Mouse (Mus musculus): ENCODE measurements around the gene Clcnka. TPM values are rescaled to one million over a fixed set of nuclear protein-coding genes. Genes with fewer than 3 reads are reported as not detected.

The Clcnka gene
- polyA plus RNA-seq, 1 experiment, result not detected

DNA sequence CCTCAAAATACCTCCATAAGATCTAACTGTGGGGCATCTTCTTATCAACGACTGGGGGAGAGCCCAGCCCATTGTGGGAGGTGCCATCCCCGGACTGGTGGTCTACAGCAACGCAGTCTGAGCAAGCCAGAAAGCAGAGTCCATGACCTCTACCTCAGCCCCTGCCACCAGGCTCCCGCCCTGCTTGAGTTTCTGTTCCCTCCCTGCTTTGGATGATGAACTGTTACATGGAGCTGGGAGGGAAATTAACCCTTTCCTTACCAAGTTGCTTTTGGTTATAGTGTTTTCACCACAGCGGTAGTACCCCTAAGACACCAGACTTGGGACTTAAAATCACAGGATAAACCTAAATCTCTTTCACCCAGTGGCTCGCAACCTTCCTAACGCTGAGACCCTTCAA is 46.6 kb downstream of the Clcnka start:
- 80% methylated on average over 7 of the region's 7 CpGs for WGBS
- TF ChIP-seq CTCF (IDR thresholded peaks at IDR 0.05; ENCODE audit: insufficient read depth, low read depth, low read length), result no peak
- no peak for TF ChIP-seq POLR2A (IDR thresholded peaks at IDR 0.05; ENCODE audit: insufficient read depth, low read depth, low read length)
- no peak overlapping the region for H3K4me3 ChIP-seq (ENCODE audit: insufficient read depth, low read depth, low read length)
- no peak overlapping the region for H3K27ac ChIP-seq (ENCODE audit: insufficient read depth, low read depth, low read length)
- H3K4me1 ChIP-seq (ENCODE audit: control insufficient read depth, insufficient read depth, low read length), result no peaks in the 10 kb centered on the region

DNA sequence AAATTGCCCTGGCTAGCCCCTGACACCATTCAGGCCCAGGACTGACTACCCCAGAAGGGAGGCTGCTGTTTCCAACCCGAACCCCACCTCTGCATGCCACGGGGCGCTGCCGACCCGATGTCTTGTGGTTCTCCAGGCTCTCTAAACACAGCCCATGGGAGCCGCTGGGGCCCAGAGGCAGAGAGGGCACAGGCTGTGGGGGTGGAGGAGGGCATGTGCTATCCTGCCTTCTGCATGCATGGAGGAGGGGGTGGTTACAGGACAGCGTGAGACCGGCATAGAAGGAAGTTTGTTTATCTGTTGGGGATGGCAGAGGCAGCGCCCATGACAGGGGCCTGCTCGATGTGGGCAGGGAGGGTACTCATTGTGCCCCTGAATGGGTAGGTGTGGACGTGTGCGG is 48.5 kb downstream of the Clcnka start:
- no peak overlapping the region for H3K27ac ChIP-seq (ENCODE audit: insufficient read depth, low read depth, low read length)
- WGBS, result 90% methylated on average over 12 of the region's 12 CpGs
- no peaks in the 10 kb centered on the region for H3K4me1 ChIP-seq (ENCODE audit: control insufficient read depth, insufficient read depth, low read length)
- no peak for TF ChIP-seq CTCF (IDR thresholded peaks at IDR 0.05; ENCODE audit: insufficient read depth, low read depth, low read length)
- TF ChIP-seq POLR2A (IDR thresholded peaks at IDR 0.05; ENCODE audit: insufficient read depth, low read depth, low read length), result no peak
- no peak overlapping the region for H3K4me3 ChIP-seq (ENCODE audit: insufficient read depth, low read depth, low read length)

DNA sequence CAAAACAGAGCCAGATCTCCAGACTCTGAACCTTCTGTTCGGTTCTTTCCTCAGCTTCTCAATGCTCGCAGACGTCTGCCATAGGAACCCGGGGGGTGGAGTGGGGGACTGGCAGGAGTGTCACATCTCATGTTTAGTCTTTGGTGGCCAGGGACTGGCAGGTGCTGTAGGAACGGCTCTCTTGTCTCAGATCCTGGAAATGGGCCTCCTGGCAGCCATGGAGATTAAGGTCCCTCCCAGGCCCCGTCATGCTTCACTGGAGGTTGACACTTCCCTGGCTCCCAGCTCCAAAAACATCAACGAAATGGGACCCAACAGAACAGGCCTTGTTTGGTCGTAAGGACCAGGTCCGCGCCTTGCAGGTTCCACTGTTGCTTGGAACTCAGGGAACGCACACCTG is 49.9 kb downstream of the Clcnka start:
- Histone ChIP-seq H3K27ac (ENCODE audit: insufficient read depth, low read depth, low read length) (no peak overlapping the region), H3K4me3 (ENCODE audit: insufficient read depth, low read depth, low read length) (no peak overlapping the region), H3K4me1 (ENCODE audit: control insufficient read depth, insufficient read depth, low read length) (no peaks in the 10 kb centered on the region)
- no peak for TF ChIP-seq POLR2A (IDR thresholded peaks at IDR 0.05; ENCODE audit: insufficient read depth, low read depth, low read length)
- no peak for TF ChIP-seq CTCF (IDR thresholded peaks at IDR 0.05; ENCODE audit: insufficient read depth, low read depth, low read length)
- 72% methylated on average over 11 of the region's 11 CpGs for WGBS

DNA sequence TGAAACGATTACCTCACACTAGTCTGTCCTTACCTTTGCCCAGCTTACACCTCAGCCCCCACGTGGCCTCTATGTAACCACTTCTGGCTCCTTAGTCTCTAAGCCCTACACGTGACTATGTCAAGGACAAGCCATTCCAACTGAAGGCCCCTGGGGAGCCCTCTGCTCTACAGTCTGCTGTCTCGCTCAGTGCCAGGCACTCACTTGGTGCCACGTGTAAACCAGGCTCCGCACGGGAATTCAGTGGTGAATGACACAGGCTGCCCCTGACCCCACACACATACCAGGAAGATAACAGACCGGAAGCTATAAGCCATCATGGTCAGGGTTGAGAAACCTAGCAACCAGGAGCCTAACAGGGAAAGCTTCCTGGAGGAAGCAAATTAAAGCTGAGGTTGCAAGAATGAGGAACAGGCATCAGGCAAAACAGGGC is 51.1 kb downstream of the Clcnka start:
- H3K4me1 ChIP-seq (ENCODE audit: control insufficient read depth, insufficient read depth, low read length), result no peaks in the 10 kb centered on the region; the same call in 1 of the 2 replicates
- H3K4me3 ChIP-seq (ENCODE audit: insufficient read depth, low read depth, low read length), result no peak overlapping the region
- no peak for TF ChIP-seq CTCF (IDR thresholded peaks at IDR 0.05; ENCODE audit: insufficient read depth, low read depth, low read length)
- no peak for TF ChIP-seq POLR2A (IDR thresholded peaks at IDR 0.05; ENCODE audit: insufficient read depth, low read depth, low read length)
- H3K27ac ChIP-seq (ENCODE audit: insufficient read depth, low read depth, low read length), result no peak overlapping the region
- 88% methylated on average over 8 of the region's 8 CpGs for WGBS

DNA sequence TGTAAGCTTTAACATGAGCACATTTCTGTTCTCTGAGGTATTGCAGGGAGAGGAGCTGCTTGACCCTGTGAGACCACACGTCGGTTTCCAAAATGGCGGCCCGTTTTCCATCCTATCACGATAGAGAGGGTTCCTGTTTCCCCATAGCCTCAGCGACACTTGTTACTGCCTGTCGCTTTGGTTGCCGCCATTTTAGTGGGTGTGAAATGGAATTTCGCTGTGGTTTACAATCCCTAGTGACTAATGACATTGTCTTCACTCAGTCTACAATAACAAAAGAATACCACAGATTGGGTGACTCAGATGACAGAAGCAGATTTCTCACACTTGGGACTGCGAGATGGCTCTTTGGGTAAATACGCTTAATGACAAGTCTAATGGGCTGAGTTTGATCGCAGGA is 53.3 kb downstream of the Clcnka start:
- Histone ChIP-seq H3K4me1 (ENCODE audit: control insufficient read depth, insufficient read depth, low read length) (no peaks in the 10 kb centered on the region; the same call in 1 of the 2 replicates), H3K4me3 (ENCODE audit: insufficient read depth, low read depth, low read length) (no peak overlapping the region), H3K27ac (ENCODE audit: insufficient read depth, low read depth, low read length) (no peak overlapping the region)
- TF ChIP-seq CTCF (IDR thresholded peaks at IDR 0.05; ENCODE audit: insufficient read depth, low read depth, low read length) (no peak), POLR2A (IDR thresholded peaks at IDR 0.05; ENCODE audit: insufficient read depth, low read depth, low read length) (no peak)
- WGBS, result 95% methylated on average over 12 of the region's 12 CpGs

DNA sequence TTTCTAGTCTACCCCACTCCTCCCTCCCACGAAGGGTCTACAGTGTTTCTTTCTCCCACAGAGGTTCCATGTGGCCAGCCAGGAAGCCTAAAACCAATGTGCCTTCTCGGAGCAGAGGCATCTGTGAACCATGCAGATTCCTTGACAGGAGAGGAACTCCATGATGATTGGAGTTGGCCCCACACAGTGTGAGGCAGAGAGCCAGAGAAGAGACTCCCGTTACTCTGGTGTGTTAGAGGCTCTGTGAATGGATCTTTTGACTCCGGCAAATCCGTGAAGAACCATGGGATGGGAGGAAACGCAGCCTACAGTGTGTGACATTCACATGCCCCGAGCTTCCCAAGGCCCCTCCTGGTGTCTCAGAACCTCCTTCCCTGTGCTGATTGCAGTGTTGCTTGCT is 55.0 kb downstream of the Clcnka start:
- peaks cover 3% of the 10 kb centered on the region for H3K4me1 ChIP-seq (ENCODE audit: control insufficient read depth, insufficient read depth, low read length)
- no peak overlapping the region for H3K27ac ChIP-seq (ENCODE audit: insufficient read depth, low read depth, low read length)
- H3K4me3 ChIP-seq (ENCODE audit: insufficient read depth, low read depth, low read length), result no peak overlapping the region
- WGBS, result 63% methylated on average over 7 of the region's 7 CpGs
- TF ChIP-seq POLR2A (IDR thresholded peaks at IDR 0.05; ENCODE audit: insufficient read depth, low read depth, low read length), result no peak
- TF ChIP-seq CTCF (IDR thresholded peaks at IDR 0.05; ENCODE audit: insufficient read depth, low read depth, low read length), result no peak

DNA sequence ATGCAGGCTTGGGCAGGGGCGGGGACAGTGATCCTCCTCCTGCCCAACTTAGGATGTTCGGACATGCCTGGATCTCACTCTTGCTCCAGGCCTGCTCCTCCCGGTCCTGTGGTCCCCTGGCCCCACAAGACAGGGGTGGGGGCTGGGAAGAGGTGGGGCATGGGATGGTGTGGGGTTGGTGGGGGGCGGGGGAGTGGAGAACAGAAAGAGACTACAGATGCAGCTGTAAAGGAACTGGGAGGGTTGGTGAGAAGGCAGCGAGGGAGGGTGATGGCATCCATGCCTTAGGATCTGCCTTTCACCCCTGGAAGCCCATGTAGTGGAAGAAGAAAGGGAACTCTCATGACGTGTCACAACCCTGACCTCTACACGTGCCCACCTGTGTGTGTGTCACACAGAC is 57.0 kb downstream of the Clcnka start:
- peaks cover 8% of the 10 kb centered on the region for H3K4me1 ChIP-seq (ENCODE audit: control insufficient read depth, insufficient read depth, low read length)
- TF ChIP-seq CTCF (IDR thresholded peaks at IDR 0.05; ENCODE audit: insufficient read depth, low read depth, low read length), result no peak
- TF ChIP-seq POLR2A (IDR thresholded peaks at IDR 0.05; ENCODE audit: insufficient read depth, low read depth, low read length), result no peak
- 82% methylated on average over 7 of the region's 7 CpGs for WGBS
- no peak overlapping the region for H3K4me3 ChIP-seq (ENCODE audit: insufficient read depth, low read depth, low read length)
- H3K27ac ChIP-seq (ENCODE audit: insufficient read depth, low read depth, low read length), result no peak overlapping the region

DNA sequence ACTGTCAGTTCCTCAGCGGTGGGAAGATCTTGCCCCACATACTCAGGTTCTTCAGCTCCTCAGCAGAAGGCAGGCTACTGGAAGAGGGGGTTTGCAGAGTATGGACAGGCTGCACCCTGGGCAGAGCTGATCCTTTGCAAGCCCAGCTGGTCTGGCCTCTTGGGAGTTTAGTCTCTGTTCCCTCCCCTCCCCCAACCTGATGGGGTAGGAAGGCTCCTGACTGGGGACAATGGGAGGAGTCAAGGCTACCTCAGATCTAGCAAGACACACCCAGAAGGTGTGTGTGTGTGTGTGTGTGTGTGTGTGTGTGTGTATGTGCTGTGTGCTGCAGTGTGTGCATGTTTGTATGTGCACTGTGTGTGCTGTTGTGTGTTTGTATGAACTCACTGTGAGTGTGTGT is 59.7 kb downstream of the Clcnka start:
- peaks cover 8% of the 10 kb centered on the region for H3K4me1 ChIP-seq (ENCODE audit: control insufficient read depth, insufficient read depth, low read length)
- WGBS, result 54% methylated on average over 1 of the region's 1 CpGs

DNA sequence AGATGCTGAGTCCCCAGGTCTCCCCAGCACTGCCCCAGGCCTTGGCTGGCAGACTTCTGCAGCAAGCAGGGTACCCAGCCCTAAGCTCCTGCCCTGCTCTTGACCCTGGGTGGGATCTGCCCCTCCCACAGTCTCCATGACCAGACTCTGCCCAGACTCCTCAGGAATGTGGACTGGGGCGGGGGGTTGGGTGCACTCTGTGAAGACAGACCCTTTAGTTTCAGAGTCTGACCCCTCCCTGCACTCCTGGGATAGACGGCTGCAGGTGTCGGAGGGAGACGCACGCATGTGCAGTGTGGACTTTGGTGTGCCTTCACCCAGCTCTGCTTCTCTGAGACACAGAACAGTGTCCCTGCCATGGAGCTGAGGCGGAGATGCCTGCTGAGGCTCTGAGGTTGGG is 60.5 kb downstream of the Clcnka start:
- H3K4me1 ChIP-seq (ENCODE audit: control insufficient read depth, insufficient read depth, low read length), result peaks cover 8% of the 10 kb centered on the region
- H3K27ac ChIP-seq (ENCODE audit: insufficient read depth, low read depth, low read length), result no peak overlapping the region
- TF ChIP-seq CTCF (IDR thresholded peaks at IDR 0.05; ENCODE audit: insufficient read depth, low read depth, low read length) (no peak), POLR2A (IDR thresholded peaks at IDR 0.05; ENCODE audit: insufficient read depth, low read depth, low read length) (no peak)
- H3K4me3 ChIP-seq (ENCODE audit: insufficient read depth, low read depth, low read length), result no peak overlapping the region
- WGBS, result 71% methylated on average over 6 of the region's 6 CpGs

More for the DNA sequence above, 59.7 kb downstream of the Clcnka start:
- Histone ChIP-seq H3K27ac (ENCODE audit: insufficient read depth, low read depth, low read length) (no peak overlapping the region), H3K4me3 (ENCODE audit: insufficient read depth, low read depth, low read length) (no peak overlapping the region)
- TF ChIP-seq POLR2A (IDR thresholded peaks at IDR 0.05; ENCODE audit: insufficient read depth, low read depth, low read length) (no peak), CTCF (IDR thresholded peaks at IDR 0.05; ENCODE audit: insufficient read depth, low read depth, low read length) (no peak)

DNA sequence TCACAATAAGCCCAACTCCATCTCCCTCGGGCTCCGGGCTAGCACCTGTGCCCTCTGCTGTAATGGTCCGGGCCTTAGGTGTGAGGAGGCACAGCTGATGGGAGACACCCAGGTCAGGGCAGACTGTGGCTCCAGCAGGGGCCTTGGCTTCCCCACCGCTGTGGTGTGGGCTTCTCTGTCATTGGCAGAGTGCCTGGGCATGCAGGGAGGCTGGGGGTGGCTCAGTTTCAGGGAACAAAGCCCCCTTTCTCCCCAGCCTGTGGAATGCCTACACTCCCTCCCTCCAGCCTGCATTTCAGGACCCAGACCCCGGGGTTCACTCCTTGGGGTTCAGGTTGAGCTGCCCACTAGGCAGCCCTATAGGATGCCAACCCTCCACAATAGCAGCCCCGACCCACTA is 62.3 kb downstream of the Clcnka start:
- WGBS, result 44% methylated on average over 6 of the region's 6 CpGs
- TF ChIP-seq POLR2A (IDR thresholded peaks at IDR 0.05; ENCODE audit: insufficient read depth, low read depth, low read length) (no peak), CTCF (IDR thresholded peaks at IDR 0.05; ENCODE audit: insufficient read depth, low read depth, low read length) (no peak)
- Histone ChIP-seq H3K27ac (ENCODE audit: insufficient read depth, low read depth, low read length) (no peak overlapping the region), H3K4me3 (ENCODE audit: insufficient read depth, low read depth, low read length) (no peak overlapping the region), H3K4me1 (ENCODE audit: control insufficient read depth, insufficient read depth, low read length) (peaks cover 8% of the 10 kb centered on the region)

Measured in olfactory bulb, adult 2 months (tissue).